Mouse (Mus musculus) heart, embryonic 11.5 days (tissue): ENCODE data around the gene Mcub. TPM values are rescaled to one million over a fixed set of nuclear protein-coding genes. Genes with fewer than 3 reads are reported as not detected.

Experiments used
- ATAC-seq: fragments of 200-750 bp; cut with Nextera tagmentation; replicated peaks from 2 replicates; pipeline ENCODE4 v1.8.0; 2017; ENCODE audit warnings: moderate library complexity; ENCODE audit not compliant: insufficient number of reproducible peaks, low FRiP score, low TSS enrichment
- H3K27ac ChIP-seq: fragments of 300-500 bp; sonication (generic); 2 replicates; pipeline ENCODE4 v1.5.1; 2014; ENCODE audit warnings: mild to moderate bottlenecking, low read depth, low read length
- H3K27me3 ChIP-seq: fragments of 300-500 bp; sonication (generic); 2 replicates; pipeline ENCODE4 v1.6.1; 2014; ENCODE audit warnings: mild to moderate bottlenecking, low read length, mixed read lengths; ENCODE audit not compliant: control insufficient read depth, insufficient read depth
- H3K36me3 ChIP-seq: fragments of 300-500 bp; sonication (generic); 2 replicates; pipeline ENCODE4 v1.6.1; 2014; ENCODE audit warnings: mild to moderate bottlenecking, low read length, moderate library complexity, mixed read lengths; ENCODE audit not compliant: control insufficient read depth, insufficient read depth
- H3K4me1 ChIP-seq: fragments of 300-500 bp; sonication (generic); 2 replicates; pipeline ENCODE4 v1.6.1; 2014; ENCODE audit warnings: low read length; ENCODE audit not compliant: control insufficient read depth, insufficient read depth
- H3K4me2 ChIP-seq: fragments of 300-500 bp; sonication (generic); 2 replicates; pipeline ENCODE4 v1.6.1; 2014; ENCODE audit warnings: mild to moderate bottlenecking, moderate library complexity
- H3K4me3 ChIP-seq: fragments of 300-500 bp; sonication (generic); 2 replicates; pipeline ENCODE4 v1.5.1; 2014; ENCODE audit warnings: low read depth, low read length
- H3K9ac ChIP-seq: fragments of 300-500 bp; sonication (generic); 2 replicates; pipeline ENCODE4 v1.6.1; 2014; ENCODE audit warnings: mild to moderate bottlenecking, low read depth, low read length, moderate library complexity
- H3K9me3 ChIP-seq: fragments of 300-500 bp; sonication (generic); replicated peaks from 2 replicates; pipeline ENCODE4 v1.6.1; 2016; ENCODE audit warnings: low read length; ENCODE audit not compliant: control insufficient read depth
- WGBS: fragments of 180-500 bp; shearing (Covaris S2); extraction: QIAGEN DNeasy Blood & Tissue Kit; methylation state at CpG from one replicate; pipeline ENCODE4 v1.1.7; 2014; ENCODE audit not compliant: insufficient replicate concordance; 5-methylcytosine and 5-hydroxymethylcytosine counted together
- polyA plus RNA-seq: library from polyadenylated mRNA; unstranded; fragments of >200 nt; fragmentation: Nextera tagmentation; extraction: Ambion mirVana; gene quantifications from 2 replicates; pipeline ENCODE4 v1.2.1, GENCODE M21; 2014

Mcub gene
- polyA plus RNA-seq, result 4.2 and 4.3 TPM in 2 replicates

- WGBS, result under 1% methylated on average over 63 of the region's 63 CpGs
- no peak within 1 kb of the TSS for H3K27ac ChIP-seq
- H3K4me3 ChIP-seq, result peak within 1 kb of the TSS; percentile 70
Observed at GRCm38 (mm10) chr3:129969432-129970395, at the start of gene Mcub. Mcub (minus strand) TSS chr3:129970206.

GRCm38 (mm10) chr3:130012943-130013342, 42.9 kb upstream of the Mcub start:
- Histone ChIP-seq H3K9me3 (no peaks in the 10 kb centered on the region), H3K9ac (no peak overlapping the region), H3K4me1 (no peaks in the 10 kb centered on the region), H3K36me3 (peaks cover 10% of the 10 kb centered on the region), H3K4me2 (no peak overlapping the region), H3K27ac (no peak overlapping the region), H3K27me3 (no peaks in the 10 kb centered on the region), H3K4me3 (no peak overlapping the region)
- WGBS, result 77% methylated on average over 2 of the region's 2 CpGs
- ATAC-seq, result no peak

More at GRCm38 (mm10) chr3:129969432-129970395, at the start of gene Mcub:
- no peaks in the 10 kb centered on the region for H3K9me3 ChIP-seq
- ATAC-seq, result peak; percentile 61
- H3K4me1 ChIP-seq, result peaks cover 6% of the 10 kb centered on the region; the same call in 1 of the 2 replicates
- peaks cover 11% of the 10 kb centered on the region for H3K27me3 ChIP-seq
- H3K36me3 ChIP-seq, result no peaks in the 10 kb centered on the region
- peak within 1 kb of the TSS; percentile 100 for H3K4me2 ChIP-seq
- H3K9ac ChIP-seq, result peak within 1 kb of the TSS; percentile 67

GRCm38 (mm10) chr3:130011236-130011635, 41.2 kb upstream of the Mcub start:
- Histone ChIP-seq H3K9ac (no peak overlapping the region), H3K27me3 (no peaks in the 10 kb centered on the region), H3K27ac (no peak overlapping the region), H3K4me2 (no peak overlapping the region), H3K4me3 (no peak overlapping the region), H3K4me1 (no peaks in the 10 kb centered on the region), H3K9me3 (no peaks in the 10 kb centered on the region), H3K36me3 (peaks cover 13% of the 10 kb centered on the region)
- 84% methylated on average over 1 of the region's 1 CpGs for WGBS
- ATAC-seq, result no peak

- 89% methylated on average over 7 of the region's 7 CpGs for WGBS
- Histone ChIP-seq H3K27me3 (no peaks in the 10 kb centered on the region), H3K9ac (no peak overlapping the region), H3K4me2 (no peak overlapping the region), H3K4me3 (no peak overlapping the region), H3K9me3 (no peaks in the 10 kb centered on the region), H3K36me3 (peaks cover 28% of the 10 kb centered on the region), H3K4me1 (no peaks in the 10 kb centered on the region), H3K27ac (no peak overlapping the region)
- ATAC-seq, result no peak
Observed at GRCm38 (mm10) chr3:130006141-130006540, 36.1 kb upstream of the Mcub start.

- 93% methylated on average over 11 of the region's 11 CpGs for WGBS
- Histone ChIP-seq H3K27me3 (no peaks in the 10 kb centered on the region), H3K4me1 (no peaks in the 10 kb centered on the region), H3K9ac (no peak overlapping the region), H3K4me2 (no peak overlapping the region), H3K4me3 (no peak overlapping the region), H3K9me3 (no peaks in the 10 kb centered on the region), H3K27ac (no peak overlapping the region), H3K36me3 (peaks cover 43% of the 10 kb centered on the region)
- ATAC-seq, result no peak
Observed at GRCm38 (mm10) chr3:130000926-130001325, 30.9 kb upstream of the Mcub start.

GRCm38 (mm10) chr3:129998526-129998925, 28.5 kb upstream of the Mcub start:
- Histone ChIP-seq H3K9me3 (no peaks in the 10 kb centered on the region), H3K4me1 (no peaks in the 10 kb centered on the region), H3K4me3 (no peak overlapping the region), H3K27ac (no peak overlapping the region), H3K4me2 (no peak overlapping the region), H3K36me3 (peaks cover 56% of the 10 kb centered on the region), H3K9ac (no peak overlapping the region), H3K27me3 (no peaks in the 10 kb centered on the region)
- ATAC-seq, result no peak
- WGBS, result 84% methylated on average over 6 of the region's 6 CpGs

GRCm38 (mm10) chr3:129998001-129998400, 28.0 kb upstream of the Mcub start:
- no peak overlapping the region for H3K4me3 ChIP-seq
- no peaks in the 10 kb centered on the region for H3K4me1 ChIP-seq
- 80% methylated on average over 7 of the region's 7 CpGs for WGBS
- no peaks in the 10 kb centered on the region for H3K9me3 ChIP-seq
- H3K36me3 ChIP-seq, result peaks cover 58% of the 10 kb centered on the region
- H3K27ac ChIP-seq, result no peak overlapping the region
- H3K4me2 ChIP-seq, result no peak overlapping the region
- H3K9ac ChIP-seq, result no peak overlapping the region
- H3K27me3 ChIP-seq, result no peaks in the 10 kb centered on the region
- ATAC-seq, result no peak

- no peak overlapping the region for H3K4me2 ChIP-seq
- H3K4me1 ChIP-seq, result no peaks in the 10 kb centered on the region
- peaks cover 57% of the 10 kb centered on the region for H3K36me3 ChIP-seq
- WGBS, result 80% methylated on average over 3 of the region's 3 CpGs
- H3K9me3 ChIP-seq, result no peaks in the 10 kb centered on the region
- no peak overlapping the region for H3K4me3 ChIP-seq
- no peak overlapping the region for H3K9ac ChIP-seq
- H3K27ac ChIP-seq, result no peak overlapping the region
- H3K27me3 ChIP-seq, result no peaks in the 10 kb centered on the region
- no peak for ATAC-seq
Observed at GRCm38 (mm10) chr3:129997324-129997723, 27.3 kb upstream of the Mcub start.
